Mouse (Mus musculus) T-cell, adult 2 months (primary cell): ENCODE data around the gene Rab22a.
"Not testable (repeated sequence)": the region's sequence is repeated elsewhere in the genome, so short reads cannot be mapped to it uniquely, and the experiment has no call there.

Experiments used
- DNase-seq: peaks from one replicate; pipeline ENCODE4 v3.0.0; 2022; ENCODE audit warnings: low spot score

Rab22a gene

GRCm38 (mm10) chr2:173666876-173667275 lies 7.3 kb downstream of the Rab22a start:
- DNase-seq = no peak

DNA sequence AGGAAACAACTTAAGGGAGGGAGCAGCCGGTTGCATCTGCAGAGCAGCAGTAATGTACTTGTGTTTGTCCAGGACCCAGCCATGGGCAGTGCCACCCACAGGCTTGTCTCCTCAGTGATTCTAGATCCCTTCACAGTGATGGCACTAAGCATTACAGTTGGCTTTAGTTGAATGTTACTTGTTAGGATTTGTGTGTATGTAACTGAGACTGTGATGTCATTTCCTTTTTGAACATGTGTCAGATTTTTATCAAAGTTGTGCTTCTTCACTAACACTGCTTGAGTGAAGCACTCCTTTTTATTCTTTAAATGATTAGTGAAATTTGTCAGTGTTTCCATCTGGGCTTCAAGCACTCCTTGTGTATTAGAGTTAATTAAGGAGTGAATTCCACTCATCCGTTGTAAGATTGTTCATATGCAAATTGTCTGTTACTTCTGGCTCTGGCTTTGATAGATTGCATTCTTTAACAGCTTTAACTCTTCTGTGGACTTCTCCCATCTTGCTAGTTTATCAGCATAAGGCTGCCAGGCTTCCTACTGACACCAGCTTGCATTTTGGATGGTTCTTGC lies 12.9 kb downstream of the Rab22a start:
- DNase-seq = no peak

DNA sequence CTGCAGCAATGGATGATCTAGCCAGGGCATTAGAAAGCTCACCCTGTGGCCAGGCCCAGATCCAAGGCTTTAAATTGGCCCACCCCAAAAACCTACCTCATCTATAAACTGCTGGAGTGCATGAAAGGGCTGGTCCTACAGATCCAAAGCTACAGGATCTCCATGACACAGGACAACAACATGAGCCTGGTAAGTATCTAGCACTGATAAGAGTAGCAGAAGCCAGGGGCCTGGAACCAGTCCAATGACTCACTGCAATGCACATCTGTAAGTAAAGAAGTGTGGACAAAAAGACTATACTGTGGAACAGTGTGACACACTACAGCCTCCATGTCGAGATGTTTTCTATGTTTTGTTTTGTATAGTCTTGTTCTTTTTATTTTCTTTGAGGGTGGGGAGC lies 13.9 kb downstream of the Rab22a start:
- DNase-seq = no peak

GRCm38 (mm10) chr2:173678593-173678992 lies 19.0 kb downstream of the Rab22a start:
- no peak for DNase-seq

DNA sequence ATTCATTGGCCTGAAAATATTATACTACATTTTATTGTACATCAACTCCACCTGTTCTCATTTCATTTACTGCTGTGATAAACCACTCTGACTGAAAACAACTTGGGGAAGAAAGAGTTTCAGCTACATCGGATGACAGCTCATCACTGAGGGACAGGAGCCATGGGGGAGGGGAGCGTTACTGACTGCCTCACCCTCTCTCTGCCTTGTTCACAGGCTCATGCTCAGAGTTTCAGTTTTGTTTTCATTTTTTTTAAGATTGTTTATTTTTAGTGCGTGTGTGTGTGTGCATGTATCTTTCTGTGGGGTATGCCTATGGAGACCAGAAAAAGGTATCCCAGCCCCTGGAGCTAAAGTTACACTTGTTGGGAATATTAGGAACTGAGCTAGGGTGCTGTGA lies 19.7 kb downstream of the Rab22a start:
- peak; percentile 61 for DNase-seq

DNA sequence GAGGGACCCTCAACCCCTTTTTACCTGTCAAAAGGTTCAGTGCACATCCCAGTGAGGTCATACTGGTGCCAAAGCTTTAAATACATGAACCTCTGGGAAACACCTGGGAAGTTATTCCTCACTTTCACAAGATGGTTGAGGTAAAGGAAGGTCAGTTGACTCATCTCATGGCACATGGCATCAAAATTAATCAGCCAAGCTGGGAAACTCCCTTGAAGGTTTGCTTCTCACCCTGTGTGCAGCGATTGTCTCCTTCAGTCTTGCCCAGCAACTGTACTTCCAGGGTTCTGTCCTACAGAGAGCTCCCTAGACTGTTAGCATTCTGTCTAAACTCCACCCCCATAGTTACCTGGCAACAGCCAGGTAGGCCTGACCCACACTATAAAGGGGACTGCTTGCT lies 20.6 kb downstream of the Rab22a start:
- no peak for DNase-seq

DNA sequence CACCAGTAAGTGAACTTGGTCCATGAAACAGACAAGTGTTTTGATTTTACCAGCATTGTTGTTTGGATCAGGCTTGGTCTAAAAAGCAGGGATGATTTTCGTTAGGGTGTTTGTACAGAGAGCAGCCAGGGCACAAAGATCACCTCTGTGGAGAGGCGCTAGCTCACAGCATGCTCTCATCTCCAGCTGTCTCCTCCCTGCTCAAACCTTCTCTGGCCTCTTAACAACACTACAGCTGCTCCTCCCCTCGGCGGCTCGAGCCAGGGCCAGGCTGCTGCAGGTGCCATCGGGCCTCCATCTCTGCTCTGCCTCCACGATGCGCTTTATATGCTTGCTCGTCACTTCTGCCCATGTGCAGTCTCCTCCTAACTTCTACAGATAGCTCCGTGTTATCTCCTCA lies 23.2 kb downstream of the Rab22a start:
- no peak for DNase-seq

DNA sequence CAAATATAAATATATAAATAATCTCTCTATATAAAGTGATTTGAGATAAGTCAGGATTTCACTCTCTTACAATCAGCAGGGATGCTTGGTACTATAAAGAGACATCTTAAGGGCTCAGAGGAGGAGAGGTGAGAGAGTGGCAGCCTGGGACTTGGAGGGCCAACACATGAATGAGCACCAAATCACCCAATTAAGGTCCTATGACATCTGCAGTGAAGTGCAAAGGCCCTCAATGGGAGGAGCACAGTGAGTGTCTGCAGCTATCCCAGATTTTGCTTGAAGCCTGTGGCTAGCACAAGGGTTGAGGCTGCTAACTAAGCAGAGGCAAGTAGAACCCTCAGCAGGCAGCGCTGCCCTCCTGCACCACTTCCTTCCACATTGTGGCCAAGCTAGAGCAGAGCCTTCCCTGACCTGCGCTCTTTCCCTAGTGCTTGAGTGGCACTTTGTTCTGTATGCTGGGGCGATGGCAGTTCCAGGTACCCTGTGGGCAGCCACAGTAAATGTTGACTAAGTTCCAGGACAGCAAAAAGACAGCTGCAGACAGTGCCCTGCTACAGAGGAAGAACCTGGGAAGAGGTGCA lies 26.3 kb downstream of the Rab22a start:
- no peak for DNase-seq

DNA sequence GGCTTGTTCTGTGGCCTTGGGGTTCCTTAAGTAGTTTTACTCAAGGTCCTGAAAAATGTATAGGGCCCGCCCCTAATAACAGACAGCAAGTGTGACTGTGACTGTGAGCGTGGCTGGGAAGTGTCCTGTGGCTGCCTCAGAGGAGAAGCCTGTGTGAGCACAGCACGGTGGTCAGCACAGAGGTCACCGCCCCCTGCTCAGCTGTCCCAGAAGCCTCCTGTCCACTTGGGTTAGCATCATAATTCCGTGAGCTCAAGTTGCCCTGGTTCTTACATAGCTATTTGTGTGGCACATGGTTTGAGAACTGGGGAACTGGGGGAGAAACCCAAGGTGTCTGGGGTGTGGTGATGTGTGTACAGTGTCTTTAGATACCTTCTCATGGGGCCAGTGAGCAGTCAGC lies 27.8 kb downstream of the Rab22a start:
- DNase-seq = no peak

GRCm38 (mm10) chr2:173689835-173690234 lies 30.3 kb downstream of the Rab22a start:
- DNase-seq = no peak

DNA sequence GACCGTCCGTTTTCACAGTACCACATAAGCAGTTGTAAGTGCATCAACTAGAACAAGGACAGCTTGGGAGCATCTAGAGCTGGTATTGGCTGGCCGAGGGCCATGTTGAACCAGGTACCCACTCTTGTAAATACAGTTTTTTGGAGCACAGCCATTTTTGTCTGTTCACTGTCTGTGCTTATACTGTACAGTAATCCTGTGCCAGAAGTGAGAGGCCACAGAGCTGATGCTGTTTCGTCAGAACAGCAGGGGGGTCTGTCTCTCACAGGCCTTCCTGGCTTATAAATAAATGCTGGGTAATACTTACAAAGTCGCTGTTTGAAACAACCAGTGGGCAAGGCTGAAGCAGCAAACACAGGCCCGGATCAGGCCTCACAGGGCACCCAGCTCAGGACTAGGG lies 32.2 kb downstream of the Rab22a start:
- DNase-seq = no peak

DNA sequence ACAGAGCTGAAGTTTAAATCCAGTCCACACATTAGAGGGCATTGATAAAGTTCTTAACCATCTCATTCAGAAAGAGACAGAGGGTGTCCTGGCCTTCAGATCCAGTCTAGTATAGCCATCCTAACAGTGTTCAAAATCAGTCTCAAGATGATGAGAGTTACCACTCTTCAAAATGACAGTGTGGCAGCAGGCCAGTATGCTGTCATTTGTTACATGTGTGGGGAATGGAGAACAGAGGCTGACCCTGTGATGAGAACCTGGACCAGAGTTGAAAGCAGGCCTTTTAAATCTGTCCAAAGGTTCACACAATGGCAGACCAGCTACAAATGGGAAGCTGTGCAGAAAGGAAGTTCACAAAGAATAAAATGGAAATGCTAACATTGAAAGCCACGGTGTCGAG lies 33.1 kb downstream of the Rab22a start:
- DNase-seq = no peak

DNA sequence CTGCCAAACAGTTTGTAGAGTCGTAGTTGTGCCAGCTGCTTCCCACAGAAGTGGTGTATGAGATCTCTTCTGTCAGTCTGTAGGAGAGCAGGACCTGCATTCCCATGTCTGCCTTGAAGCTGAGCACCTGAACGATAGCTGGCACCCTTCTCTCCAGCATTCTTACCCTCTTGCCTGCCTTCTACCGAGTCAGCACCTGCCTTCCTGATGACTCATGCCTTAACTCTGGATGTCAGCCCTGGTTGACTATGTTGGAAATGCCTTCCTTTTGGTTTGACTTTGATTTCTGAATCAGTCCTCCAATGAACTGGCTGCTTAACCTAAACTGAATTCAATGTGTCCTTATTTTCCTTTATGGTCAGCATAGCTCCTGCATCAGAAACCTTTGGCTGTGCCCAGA lies 39.3 kb downstream of the Rab22a start:
- no peak for DNase-seq

GRCm38 (mm10) chr2:173702096-173702866 lies 42.7 kb downstream of the Rab22a start:
- no peak for DNase-seq

DNA sequence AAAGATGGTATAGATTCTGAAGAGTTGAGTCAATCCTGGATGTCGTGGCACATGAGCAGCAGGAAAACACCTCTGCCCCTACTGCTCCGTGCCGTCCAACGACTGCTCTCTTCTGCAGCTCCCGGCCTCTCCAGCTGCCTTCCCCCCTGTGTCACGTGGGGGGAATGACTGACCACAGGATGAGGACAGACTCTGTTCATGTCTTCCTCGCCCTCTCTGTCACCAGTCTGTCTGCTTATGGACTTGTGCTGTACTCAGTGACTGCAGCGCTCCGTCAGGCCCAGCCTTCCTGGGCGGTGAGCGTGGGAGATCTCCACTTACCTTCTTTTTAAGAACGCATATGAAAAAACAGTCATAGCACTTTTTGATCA lies 43.3 kb downstream of the Rab22a start:
- DNase-seq = no peak

DNA sequence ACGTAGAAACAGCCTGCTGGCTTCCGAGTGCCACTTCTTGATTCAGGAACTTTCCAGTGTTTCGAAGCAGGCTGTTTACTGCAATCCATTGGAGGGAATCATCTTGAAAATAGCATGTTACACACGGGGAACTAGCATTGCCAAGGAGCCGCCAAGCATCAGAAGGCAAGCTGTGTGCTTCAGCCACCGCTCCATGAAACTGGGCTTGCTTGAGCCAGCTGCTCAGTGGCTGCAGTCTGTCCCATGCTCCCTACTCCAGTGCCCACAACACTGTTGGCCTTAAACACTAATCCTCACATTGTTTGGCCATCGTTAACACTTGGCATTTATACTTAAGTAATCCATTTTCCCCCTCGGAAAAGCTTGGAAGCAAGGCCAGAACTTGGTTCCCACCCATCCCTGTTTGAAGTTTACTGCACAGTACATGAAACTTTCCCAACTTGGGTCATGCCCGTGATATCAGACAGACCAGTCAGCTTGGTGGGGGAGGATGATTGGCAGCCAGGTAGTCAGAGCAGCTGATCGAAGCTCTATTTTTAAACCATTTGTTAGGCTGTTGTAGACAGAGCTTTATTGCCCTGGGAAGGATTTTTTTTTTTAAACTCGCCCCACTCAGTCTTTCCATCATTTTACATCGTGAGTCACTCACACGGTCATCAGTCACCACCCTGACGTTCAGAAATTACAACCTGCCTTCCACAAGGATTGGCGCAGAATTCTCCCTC lies 46.4 kb downstream of the Rab22a start:
- DNase-seq = no peak

DNA sequence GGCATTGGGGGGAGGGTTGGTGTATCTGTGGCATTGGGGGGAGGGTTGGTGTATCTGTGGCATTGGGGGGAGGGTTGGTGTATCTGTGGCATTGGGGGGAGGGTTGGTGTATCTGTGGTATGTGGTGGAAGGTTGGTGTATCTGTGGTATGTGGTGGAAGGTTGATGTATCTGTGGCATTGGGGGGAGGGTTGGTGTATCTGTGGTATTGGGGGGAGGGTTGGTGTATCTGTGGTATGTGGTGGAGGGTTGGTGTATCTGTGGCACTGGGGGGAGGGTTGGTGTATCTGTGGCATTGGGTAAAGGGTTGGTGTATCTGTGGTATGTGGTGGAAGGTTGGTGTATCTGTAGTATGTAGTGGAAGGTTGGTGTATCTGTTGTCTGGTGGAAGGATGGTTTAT lies 48.1 kb downstream of the Rab22a start:
- DNase-seq = not testable (repeated sequence)

- no peak for DNase-seq
Measured at GRCm38 (mm10) chr2:173710193-173710592, 50.6 kb downstream of the Rab22a start.

DNA sequence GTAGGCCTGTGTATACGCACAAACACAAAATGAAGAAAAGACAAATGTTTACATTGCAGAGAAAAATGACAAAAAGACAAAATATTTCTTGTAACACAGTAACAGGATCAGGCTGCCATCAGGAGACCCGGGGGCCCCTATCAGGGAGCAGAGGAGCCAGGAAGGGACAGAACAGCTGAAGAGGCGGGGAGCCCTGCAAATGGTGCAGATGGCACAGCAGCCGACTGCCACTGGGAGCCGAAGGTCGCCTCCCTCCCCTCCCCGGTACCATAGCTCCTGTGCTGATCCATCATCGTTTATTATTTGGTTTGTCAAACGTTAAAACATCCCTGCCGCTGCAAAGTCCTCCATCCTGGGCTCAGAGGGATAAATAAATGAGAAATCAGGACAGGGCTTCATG lies 53.1 kb downstream of the Rab22a start:
- DNase-seq = no peak

- no peak for DNase-seq
Measured at GRCm38 (mm10) chr2:173713241-173713640, 53.7 kb downstream of the Rab22a start.

DNA sequence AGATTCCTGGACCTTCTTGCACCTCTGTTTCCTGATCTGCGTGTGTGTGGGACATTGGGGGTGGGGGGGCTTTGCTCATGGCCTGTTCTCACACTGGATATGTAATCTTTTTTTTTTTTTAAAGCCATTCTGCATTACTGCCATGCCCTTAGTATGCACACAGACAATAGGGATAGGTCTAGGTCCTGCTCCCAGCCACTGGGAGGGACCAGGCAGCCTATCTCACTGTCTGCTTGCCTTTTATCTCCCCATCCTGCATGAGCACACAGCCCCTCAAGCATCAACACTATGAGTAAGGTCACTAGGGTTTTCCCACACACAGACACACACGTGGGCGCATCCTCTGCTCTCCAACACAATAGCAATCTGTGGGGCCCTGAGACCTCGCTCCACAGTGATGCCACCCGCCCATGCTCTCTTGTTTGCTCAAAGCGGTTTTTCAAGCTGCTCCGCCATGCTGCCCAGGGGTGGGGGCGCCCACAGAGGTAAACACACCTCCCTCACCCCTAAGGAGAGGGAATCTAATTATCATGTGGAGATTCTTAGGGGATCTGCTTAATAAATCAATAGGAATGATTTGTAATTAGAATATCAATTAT lies 55.2 kb downstream of the Rab22a start:
- DNase-seq = no peak

DNA sequence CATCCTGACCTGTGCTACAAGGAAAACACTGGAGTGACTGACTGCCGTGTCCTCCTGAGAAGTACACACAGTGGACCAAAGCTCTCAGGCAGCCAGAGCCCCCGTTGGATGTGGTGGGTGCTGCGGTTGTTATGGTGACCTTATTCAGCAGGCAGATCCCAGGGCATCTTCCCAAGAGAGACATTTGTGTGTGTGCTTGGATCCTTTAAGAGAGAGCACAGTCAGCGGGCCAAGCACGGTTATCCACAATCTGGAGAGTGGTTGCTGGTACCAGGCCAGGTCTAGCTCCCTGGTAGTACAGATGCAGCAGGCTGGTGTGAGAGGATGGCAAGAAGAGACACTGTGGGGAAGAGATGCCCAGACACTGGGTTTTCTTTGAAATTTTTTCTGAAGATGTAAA lies 57.4 kb downstream of the Rab22a start:
- DNase-seq = no peak

- not testable (repeated sequence) for DNase-seq
Measured at GRCm38 (mm10) chr2:173719115-173719514, 59.6 kb downstream of the Rab22a start, which contains the start of gene 1700010B08Rik. 1700010B08Rik (plus strand) TSS chr2:173719415.
